Mouse (Mus musculus): ENCODE data around the gene Pla2g15. TPM values are rescaled to one million over a fixed set of nuclear protein-coding genes. Genes with fewer than 3 reads are reported as not detected.

The Pla2g15 gene
- total RNA-seq (2021) = 10 to 100 TPM; 18.7 to 20.1 TPM
- long read RNA-seq, transcript Pla2g15-201 (6 exons, 2,706 nt) = major isoform, 6 of 11 reads
- long read RNA-seq, partial matches to known transcripts = 0 of 11 reads
- long read RNA-seq, other reads (novel, unspliced or antisense) = 2 of 11 reads

GRCm38 (mm10) chr8:106149801-106150652 lies at the start of gene Pla2g15:
Gene Pla2g15, plus strand, starts transcription at chr8:106150399.
- DNase-seq (ENCODE audit: low spot score in 2 of 2) = peak; percentile 90 to 93

GRCm38 (mm10) chr8:106102321-106102720 lies 47.9 kb upstream of the Pla2g15 start:
- no peak for DNase-seq (ENCODE audit: low spot score in 2 of 2)

- DNase-seq (ENCODE audit: low spot score in 2 of 2) = no peak
Observed at GRCm38 (mm10) chr8:106103888-106104287, 46.3 kb upstream of the Pla2g15 start.

GRCm38 (mm10) chr8:106106193-106106592 lies 44.0 kb upstream of the Pla2g15 start:
- DNase-seq (ENCODE audit: low spot score in 2 of 2) = no peak

GRCm38 (mm10) chr8:106108080-106108479 lies 42.1 kb upstream of the Pla2g15 start:
- DNase-seq (ENCODE audit: low spot score in 2 of 2) = no peak

- DNase-seq (ENCODE audit: low spot score in 2 of 2) = peak in 1 of 2 experiments; percentile 27
Observed at GRCm38 (mm10) chr8:106108729-106109128, 41.5 kb upstream of the Pla2g15 start.

GRCm38 (mm10) chr8:106112041-106112440 lies 38.2 kb upstream of the Pla2g15 start:
- no peak for DNase-seq (ENCODE audit: low spot score in 2 of 2)

GRCm38 (mm10) chr8:106112514-106112913 lies 37.7 kb upstream of the Pla2g15 start:
- no peak for DNase-seq (ENCODE audit: low spot score in 2 of 2)

- DNase-seq (ENCODE audit: low spot score in 2 of 2) = no peak
Observed at GRCm38 (mm10) chr8:106115897-106116296, 34.3 kb upstream of the Pla2g15 start.

- no peak for DNase-seq (ENCODE audit: low spot score in 2 of 2)
Observed at GRCm38 (mm10) chr8:106123443-106123842, 26.8 kb upstream of the Pla2g15 start.

- DNase-seq (ENCODE audit: low spot score in 2 of 2) = no peak
Observed at GRCm38 (mm10) chr8:106126055-106126454, 24.1 kb upstream of the Pla2g15 start.

GRCm38 (mm10) chr8:106127054-106127453 lies 23.1 kb upstream of the Pla2g15 start:
- no peak for DNase-seq (ENCODE audit: low spot score in 2 of 2)

- DNase-seq (ENCODE audit: low spot score in 2 of 2) = no peak
Observed at GRCm38 (mm10) chr8:106127882-106128410, 22.3 kb upstream of the Pla2g15 start.

GRCm38 (mm10) chr8:106129232-106129930 lies 20.8 kb upstream of the Pla2g15 start:
- DNase-seq (ENCODE audit: low spot score in 2 of 2) = no peak

- DNase-seq (ENCODE audit: low spot score in 2 of 2) = no peak
Observed at GRCm38 (mm10) chr8:106129997-106130396, 20.2 kb upstream of the Pla2g15 start.

- no peak for DNase-seq (ENCODE audit: low spot score in 2 of 2)
Observed at GRCm38 (mm10) chr8:106130505-106130904, 19.7 kb upstream of the Pla2g15 start.

GRCm38 (mm10) chr8:106131021-106131420 lies 19.2 kb upstream of the Pla2g15 start:
- DNase-seq (ENCODE audit: low spot score in 2 of 2) = no peak

- DNase-seq (ENCODE audit: low spot score in 2 of 2) = no peak
Observed at GRCm38 (mm10) chr8:106131488-106132222, 18.5 kb upstream of the Pla2g15 start.

GRCm38 (mm10) chr8:106132356-106132755 lies 17.8 kb upstream of the Pla2g15 start:
- DNase-seq (ENCODE audit: low spot score in 2 of 2) = no peak

- DNase-seq (ENCODE audit: low spot score in 2 of 2) = no peak
Observed at GRCm38 (mm10) chr8:106133526-106133925, 16.7 kb upstream of the Pla2g15 start.

GRCm38 (mm10) chr8:106133946-106134345 lies 16.3 kb upstream of the Pla2g15 start:
- DNase-seq (ENCODE audit: low spot score in 2 of 2) = no peak

Measured in layer of hippocampus, postnatal 10 days (tissue).